Mouse (Mus musculus) adipose tissue, adult 10 weeks (tissue): ENCODE data around the gene Gimap1. TPM values are rescaled to one million over a fixed set of nuclear protein-coding genes. Genes with fewer than 3 reads are reported as not detected.

Experiments
- polyA plus RNA-seq: library from polyadenylated mRNA; stranded (reverse); fragments of 350-450 nt; fragmentation: Illumina TruSeq; extraction: RNeasy Lipid Tissue Mini Kit (QIAGEN cat#74804); gene quantifications from one replicate; pipeline ENCODE4 v1.2.3, GENCODE M21; 2014; ENCODE audit warnings: low read depth, low replicate concordance

The Gimap1 gene
- 5.4 TPM for polyA plus RNA-seq

GRCm38 (mm10) chr6:48738961-48739779 is at the start of gene Gimap1:
TSS of gene Gimap1 (plus strand) at chr6:48739054.

GRCm38 (mm10) chr6:48718455-48718854 is 20.4 kb upstream of the Gimap1 start, which contains the start of the genes Gm28053 and Gimap7:
TSS of gene Gm28053 (plus strand) at chr6:48718607.
TSS of gene Gimap7 (plus strand) at chr6:48718621.

GRCm38 (mm10) chr6:48745959-48746889 is 7.4 kb downstream of the Gimap1 start, which contains the start of gene Gimap5:
TSS of gene Gimap5 (plus strand) at chr6:48746197.

GRCm38 (mm10) chr6:48770696-48771095 is 31.8 kb downstream of the Gimap1 start, which contains the start of gene Gimap3:
TSS of gene Gimap3 (minus strand) at chr6:48770851.

Other genes starting within 250 kb of the Gimap1 start
- gene Atp6v0e2, start 201.4 kb upstream of the Gimap1 start, polyA plus RNA-seq, result 68.8 TPM
- gene Lrrc61, start 184.3 kb upstream of the Gimap1 start, polyA plus RNA-seq, result 37.3 TPM
- 317 TPM for gene Rarres2, start 166.3 kb upstream of the Gimap1 start, polyA plus RNA-seq
- gene Gm45021, start 149.4 kb upstream of the Gimap1 start, polyA plus RNA-seq, result not detected
- gene Repin1, start 145.2 kb upstream of the Gimap1 start, polyA plus RNA-seq, result 31.7 TPM
- gene Gm44965, start 145.1 kb upstream of the Gimap1 start, polyA plus RNA-seq, result not detected
- 5.2 TPM for gene Zfp775, start 137.0 kb upstream of the Gimap1 start, polyA plus RNA-seq
- gene AI854703, start 112.3 kb upstream of the Gimap1 start, polyA plus RNA-seq, result 0.65 TPM
- gene Gimap8, start 91.8 kb upstream of the Gimap1 start, polyA plus RNA-seq, result 8.7 TPM
- gene Gimap9, start 62.9 kb upstream of the Gimap1 start, polyA plus RNA-seq, result 6.5 TPM
- gene Gimap4, start 54.5 kb upstream of the Gimap1 start, polyA plus RNA-seq, result 19.0 TPM
- gene Gimap6, start 30.8 kb upstream of the Gimap1 start, polyA plus RNA-seq, result 22.4 TPM
- 1.7 TPM for gene Gm28053, start 20.4 kb upstream of the Gimap1 start, polyA plus RNA-seq
- gene Gimap7, start 20.4 kb upstream of the Gimap1 start, polyA plus RNA-seq, result 0.68 TPM
- 4.5 TPM for gene Gimap5, start 7.1 kb downstream of the Gimap1 start, polyA plus RNA-seq
- gene Gimap3, start 31.8 kb downstream of the Gimap1 start, polyA plus RNA-seq, result 5.8 TPM
- gene Tmem176a, start 101.9 kb downstream of the Gimap1 start, polyA plus RNA-seq, result 249 TPM
- gene Tmem176b, start 102.4 kb downstream of the Gimap1 start, polyA plus RNA-seq, result 309 TPM
- gene Aoc1, start 133.8 kb downstream of the Gimap1 start, polyA plus RNA-seq, result 1.5 TPM
- not detected for gene 1600015I10Rik, start 190.8 kb downstream of the Gimap1 start, polyA plus RNA-seq
- not detected for gene Doxl2, start 235.9 kb downstream of the Gimap1 start, polyA plus RNA-seq
- not detected for gene Svs1, start 247.8 kb downstream of the Gimap1 start, polyA plus RNA-seq